Mouse (Mus musculus): Measurements from ENCODE around the gene Tspan11. TPM values are rescaled to one million over a fixed set of nuclear protein-coding genes. Genes with fewer than 3 reads are reported as not detected.

Gene Tspan11
- polyA plus RNA-seq, 1 experiment = 47.4 TPM

GRCm38 (mm10) chr6:127872581-127872980 is 14.8 kb upstream of the Tspan11 start:
- no peak for TF ChIP-seq POLR2A (IDR thresholded peaks at IDR 0.05; ENCODE audit: borderline replicate concordance, extremely low read depth, low read depth, low read length)
- TF ChIP-seq CTCF (IDR thresholded peaks at IDR 0.05; ENCODE audit: insufficient read depth, low read length) = no peak
- Histone ChIP-seq H3K4me1 (ENCODE audit: control insufficient read depth, insufficient read depth, low read length) (no peaks in the 10 kb centered on the region), H3K4me3 (replicated peaks; ENCODE audit: extremely low read depth, low read depth, low read length) (no peak overlapping the region)
- 88% methylated on average over 8 of the region's 8 CpGs for WGBS
- DNase-seq = no peak

- TF ChIP-seq POLR2A (IDR thresholded peaks at IDR 0.05; ENCODE audit: borderline replicate concordance, extremely low read depth, low read depth, low read length) (no peak), CTCF (IDR thresholded peaks at IDR 0.05; ENCODE audit: insufficient read depth, low read length) (no peak)
- Histone ChIP-seq H3K4me1 (ENCODE audit: control insufficient read depth, insufficient read depth, low read length) (no peaks in the 10 kb centered on the region), H3K4me3 (replicated peaks; ENCODE audit: extremely low read depth, low read depth, low read length) (no peak overlapping the region)
- WGBS = 52% methylated on average over 11 of the region's 11 CpGs
- DNase-seq = no peak
Measured at GRCm38 (mm10) chr6:127875883-127876282, 11.5 kb upstream of the Tspan11 start.

- WGBS = 61% methylated on average over 9 of the region's 9 CpGs
- no peak for TF ChIP-seq POLR2A (IDR thresholded peaks at IDR 0.05; ENCODE audit: borderline replicate concordance, extremely low read depth, low read depth, low read length)
- Histone ChIP-seq H3K4me3 (replicated peaks; ENCODE audit: extremely low read depth, low read depth, low read length) (no peak overlapping the region), H3K4me1 (ENCODE audit: control insufficient read depth, insufficient read depth, low read length) (no peaks in the 10 kb centered on the region)
- no peak for DNase-seq
Measured at GRCm38 (mm10) chr6:127876436-127876835, 11.0 kb upstream of the Tspan11 start.

GRCm38 (mm10) chr6:127877026-127877425 is 10.4 kb upstream of the Tspan11 start:
- no peak for TF ChIP-seq CTCF (IDR thresholded peaks at IDR 0.05; ENCODE audit: insufficient read depth, low read length)
- no peak for TF ChIP-seq POLR2A (IDR thresholded peaks at IDR 0.05; ENCODE audit: borderline replicate concordance, extremely low read depth, low read depth, low read length)
- H3K4me1 ChIP-seq (ENCODE audit: control insufficient read depth, insufficient read depth, low read length) = no peaks in the 10 kb centered on the region
- 66% methylated on average over 12 of the region's 12 CpGs for WGBS
- no peak overlapping the region for H3K4me3 ChIP-seq (replicated peaks; ENCODE audit: extremely low read depth, low read depth, low read length)
- DNase-seq = no peak

- WGBS = 88% methylated on average over 6 of the region's 6 CpGs
- no peak overlapping the region for H3K4me3 ChIP-seq (replicated peaks; ENCODE audit: extremely low read depth, low read depth, low read length)
Measured at GRCm38 (mm10) chr6:127879472-127879871, 7.9 kb upstream of the Tspan11 start.

GRCm38 (mm10) chr6:127886916-127887315 is 473 bp upstream of the Tspan11 start:
- Histone ChIP-seq H3K4me1 (ENCODE audit: control insufficient read depth, insufficient read depth, low read length) (no peaks in the 10 kb centered on the region), H3K4me3 (replicated peaks; ENCODE audit: extremely low read depth, low read depth, low read length) (no peak overlapping the region)
- WGBS = 10% methylated on average over 7 of the region's 7 CpGs
- DNase-seq = no peak
- TF ChIP-seq POLR2A (IDR thresholded peaks at IDR 0.05; ENCODE audit: borderline replicate concordance, extremely low read depth, low read depth, low read length) (no peak), CTCF (IDR thresholded peaks at IDR 0.05; ENCODE audit: insufficient read depth, low read length) (no peak)

More at GRCm38 (mm10) chr6:127879472-127879871, 7.9 kb upstream of the Tspan11 start:
- DNase-seq = no peak
- TF ChIP-seq CTCF (IDR thresholded peaks at IDR 0.05; ENCODE audit: insufficient read depth, low read length) = no peak; the same call in 1 of the 2 replicates
- no peaks in the 10 kb centered on the region for H3K4me1 ChIP-seq (ENCODE audit: control insufficient read depth, insufficient read depth, low read length)

- peak overlapping the region; percentile 75 for H3K4me3 ChIP-seq (replicated peaks; ENCODE audit: extremely low read depth, low read depth, low read length)
- TF ChIP-seq CTCF (IDR thresholded peaks at IDR 0.05; ENCODE audit: insufficient read depth, low read length) (no peak), POLR2A (IDR thresholded peaks at IDR 0.05; ENCODE audit: borderline replicate concordance, extremely low read depth, low read depth, low read length) (no peak)
- WGBS = 73% methylated on average over 3 of the region's 3 CpGs
- DNase-seq = peak; percentile 17
- H3K4me1 ChIP-seq (ENCODE audit: control insufficient read depth, insufficient read depth, low read length) = peaks cover 2% of the 10 kb centered on the region; the same call in 1 of the 2 replicates
Measured at GRCm38 (mm10) chr6:127888581-127888980, 1.2 kb downstream of the Tspan11 start.

GRCm38 (mm10) chr6:127893611-127894010 is 6.2 kb downstream of the Tspan11 start:
- no peak for DNase-seq
- 39% methylated on average over 6 of the region's 6 CpGs for WGBS
- no peak overlapping the region for H3K4me3 ChIP-seq (replicated peaks; ENCODE audit: extremely low read depth, low read depth, low read length)
- H3K4me1 ChIP-seq (ENCODE audit: control insufficient read depth, insufficient read depth, low read length) = peaks cover 4% of the 10 kb centered on the region; the same call in 1 of the 2 replicates
- TF ChIP-seq CTCF (IDR thresholded peaks at IDR 0.05; ENCODE audit: insufficient read depth, low read length) = no peak
- no peak for TF ChIP-seq POLR2A (IDR thresholded peaks at IDR 0.05; ENCODE audit: borderline replicate concordance, extremely low read depth, low read depth, low read length)

GRCm38 (mm10) chr6:127894999-127895398 is 7.6 kb downstream of the Tspan11 start:
- TF ChIP-seq POLR2A (IDR thresholded peaks at IDR 0.05; ENCODE audit: borderline replicate concordance, extremely low read depth, low read depth, low read length) (no peak), CTCF (IDR thresholded peaks at IDR 0.05; ENCODE audit: insufficient read depth, low read length) (no peak)
- no peak overlapping the region for H3K4me3 ChIP-seq (replicated peaks; ENCODE audit: extremely low read depth, low read depth, low read length)
- 40% methylated on average over 6 of the region's 6 CpGs for WGBS
- DNase-seq = no peak
- H3K4me1 ChIP-seq (ENCODE audit: control insufficient read depth, insufficient read depth, low read length) = peaks cover 4% of the 10 kb centered on the region; the same call in 1 of the 2 replicates

GRCm38 (mm10) chr6:127896425-127896824 is 9.0 kb downstream of the Tspan11 start:
- TF ChIP-seq POLR2A (IDR thresholded peaks at IDR 0.05; ENCODE audit: borderline replicate concordance, extremely low read depth, low read depth, low read length) = no peak
- no peak for TF ChIP-seq CTCF (IDR thresholded peaks at IDR 0.05; ENCODE audit: insufficient read depth, low read length)
- Histone ChIP-seq H3K4me3 (replicated peaks; ENCODE audit: extremely low read depth, low read depth, low read length) (no peak overlapping the region), H3K4me1 (ENCODE audit: control insufficient read depth, insufficient read depth, low read length) (peaks cover 4% of the 10 kb centered on the region; the same call in 1 of the 2 replicates)
- WGBS = 61% methylated on average over 3 of the region's 3 CpGs
- no peak for DNase-seq

Measured in lung, adult 2 months (tissue).